Mouse (Mus musculus) thymus, adult 2 months (tissue): ENCODE measurements around the gene Sars. TPM values are rescaled to one million over a fixed set of nuclear protein-coding genes. Genes with fewer than 3 reads are reported as not detected.

Experiments
- DNase-seq: peaks from one replicate; pipeline ENCODE4 v3.0.0; 2021
- H3K27ac ChIP-seq: fragments of 200-500 bp; 2 replicates; pipeline ENCODE4 v1.5.1; 2012; ENCODE audit warnings: low read length, control low read depth; ENCODE audit not compliant: control insufficient read depth, insufficient read depth
- H3K27me3 ChIP-seq: fragments of 200-500 bp; 2 replicates; pipeline ENCODE4 v1.6.1; 2012; ENCODE audit warnings: mild to moderate bottlenecking, low read length, moderate library complexity, mixed read lengths; ENCODE audit not compliant: control insufficient read depth, insufficient read depth
- H3K36me3 ChIP-seq: fragments of 200-500 bp; 2 replicates; pipeline ENCODE4 v1.6.1; 2012; ENCODE audit warnings: mild to moderate bottlenecking, low read length, moderate library complexity; ENCODE audit not compliant: control insufficient read depth, insufficient read depth
- H3K4me1 ChIP-seq: fragments of 200-500 bp; replicated peaks from 2 replicates; pipeline ENCODE4 v1.6.1; 2012; ENCODE audit warnings: low read length; ENCODE audit not compliant: control insufficient read depth, insufficient read depth
- H3K4me3 ChIP-seq: fragments of 200-500 bp; 2 replicates; pipeline ENCODE4 v1.5.1; 2012; ENCODE audit warnings: mild to moderate bottlenecking, low read length, control low read depth, moderate library complexity; ENCODE audit not compliant: control insufficient read depth, insufficient read depth
- CTCF ChIP-seq: fragments of 200-500 bp; IDR thresholded peaks from 2 replicates; pipeline ENCODE4 v1.5.1; 2012; ENCODE audit warnings: mild to moderate bottlenecking, control low read depth, low read length, moderate library complexity, borderline replicate concordance; ENCODE audit not compliant: control insufficient read depth, poor library complexity, insufficient read depth; ENCODE audit errors: extremely low read depth
- POLR2A ChIP-seq: fragments of 200-500 bp; IDR thresholded peaks from 2 replicates; pipeline ENCODE4 v1.6.1; 2012; ENCODE audit warnings: mild to moderate bottlenecking, low read length, control low read depth, moderate library complexity; ENCODE audit not compliant: control insufficient read depth, poor library complexity, insufficient read depth; ENCODE audit errors: extremely low read depth
- WGBS: fragments of 180-500 bp; shearing (Covaris S2); methylation state at CpG from one replicate; pipeline ENCODE4 v1.1.7; 2018; 5-methylcytosine and 5-hydroxymethylcytosine counted together
- polyA plus RNA-seq: library from polyadenylated mRNA; depleted of rRNA; stranded (reverse); fragments of >200 nt; gene quantifications from 2 replicates; pipeline ENCODE4 v1.2.3, GENCODE M21; 2012; rRNA removed

Sars gene
- polyA plus RNA-seq, 1 experiment, result 45.7 TPM

DNA sequence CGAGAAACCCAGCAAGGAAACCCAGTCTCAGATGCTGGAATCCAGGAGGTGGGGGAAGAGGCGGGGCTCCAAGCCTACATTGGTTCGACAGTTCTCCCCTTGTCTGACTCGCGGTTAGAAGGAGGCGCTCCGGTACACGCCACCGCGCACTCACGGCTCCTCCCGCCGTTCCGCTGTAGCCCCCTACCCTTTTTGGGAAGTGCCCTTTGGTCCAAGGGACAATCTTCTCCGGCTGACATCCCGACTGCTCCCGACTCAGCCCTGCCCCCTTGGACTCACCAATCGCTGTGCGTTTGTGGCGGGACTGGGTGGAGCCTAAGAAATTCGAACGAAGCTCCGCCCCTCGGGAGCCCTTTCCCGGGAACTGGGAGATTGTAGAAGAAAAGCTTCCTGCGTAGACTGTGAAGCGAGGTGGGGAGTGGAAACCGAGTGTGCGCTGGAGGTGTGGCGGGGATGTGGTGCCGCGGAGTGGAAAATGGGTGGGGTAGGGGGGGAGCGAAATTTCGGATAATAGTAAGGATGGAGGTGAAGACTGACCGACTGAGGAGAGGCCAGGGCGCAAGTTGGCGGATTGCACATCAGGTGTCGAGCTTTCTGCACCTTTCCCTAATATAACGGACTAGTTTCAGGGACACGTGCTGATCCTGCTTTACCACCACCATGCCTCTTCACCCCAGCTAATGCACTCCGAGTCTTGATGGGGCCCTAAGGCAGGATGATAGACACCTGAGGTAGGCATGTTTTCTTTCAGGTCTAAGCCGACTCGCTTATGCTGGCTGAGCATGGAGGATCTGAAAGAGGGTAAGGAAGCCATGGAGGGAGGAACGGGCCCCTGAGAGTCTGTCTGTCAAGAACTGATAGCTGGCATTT is 61.3 kb downstream of the Sars start, which contains the start of gene Psrc1:
TSS of gene Psrc1 (plus strand) at position 355 of the 870 bp plus-strand sequence.
- Histone ChIP-seq H3K4me1 (peaks cover 13% of the 10 kb centered on the region), H3K4me3 (peak within 1 kb of the TSS; percentile 92), H3K36me3 (no peaks in the 10 kb centered on the region), H3K27ac (no peak within 1 kb of the TSS), H3K27me3 (no peaks in the 10 kb centered on the region)
- 4% methylated on average over 44 of the region's 44 CpGs for WGBS
- TF ChIP-seq CTCF (0 out of 2 replicates have a peak, but pooled peaks have one; percentile 13), POLR2A (peak; percentile 36; the same call in 1 of the 2 replicates)
- DNase-seq, result peak; percentile 87

DNA sequence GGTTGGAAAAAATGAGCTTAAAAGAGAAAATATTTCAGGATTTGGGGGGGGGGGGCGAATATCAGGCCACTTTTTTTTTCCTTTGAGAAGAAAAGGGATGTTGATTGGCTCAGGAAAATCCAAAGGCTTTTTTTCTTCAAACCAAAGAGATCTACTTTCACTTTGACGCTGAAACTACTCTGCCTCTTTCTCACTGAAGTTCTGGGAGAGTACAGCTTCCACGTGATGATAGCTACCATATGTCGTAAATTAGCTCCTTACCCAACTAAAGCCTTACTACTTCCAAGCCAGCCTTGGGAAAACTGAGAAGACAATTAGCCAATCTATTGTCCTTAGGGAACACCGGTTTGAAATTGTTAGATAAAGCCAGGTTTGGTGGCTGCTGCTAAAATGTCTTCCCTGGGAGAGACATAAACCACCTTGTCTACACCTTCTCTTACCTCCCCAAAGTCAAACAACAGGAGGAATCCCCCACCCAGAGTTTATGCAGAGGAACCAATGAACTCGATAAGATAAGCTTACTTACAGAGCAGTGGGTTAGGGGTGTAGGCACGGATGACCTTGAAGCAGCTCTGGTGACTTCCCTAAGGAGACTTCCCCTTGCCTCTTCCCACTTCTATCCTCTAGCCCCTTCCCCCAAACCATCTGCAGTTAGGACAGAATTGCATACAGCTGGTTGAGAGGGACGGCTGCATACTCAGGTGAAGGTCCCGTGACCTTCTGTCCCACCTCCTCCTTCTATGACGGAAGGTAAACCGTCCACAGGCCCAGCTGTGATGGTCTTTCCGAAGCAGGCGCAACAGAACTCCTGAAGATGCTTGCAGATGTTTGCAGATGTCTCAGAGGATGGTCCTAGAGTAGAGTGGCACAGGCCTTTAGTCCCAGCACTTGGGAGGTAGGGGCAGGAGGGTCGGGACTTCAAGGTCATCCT is 62.8 kb downstream of the Sars start:
- WGBS, result 56% methylated on average over 14 of the region's 14 CpGs
- Histone ChIP-seq H3K36me3 (no peaks in the 10 kb centered on the region), H3K27ac (no peak overlapping the region; the same call in 1 of the 2 replicates), H3K4me3 (peak overlapping the region; percentile 13; the same call in 1 of the 2 replicates), H3K4me1 (peaks cover 13% of the 10 kb centered on the region), H3K27me3 (no peaks in the 10 kb centered on the region; the same call in 1 of the 2 replicates)
- no peak for DNase-seq
- TF ChIP-seq CTCF (no peak), POLR2A (no peak)

DNA sequence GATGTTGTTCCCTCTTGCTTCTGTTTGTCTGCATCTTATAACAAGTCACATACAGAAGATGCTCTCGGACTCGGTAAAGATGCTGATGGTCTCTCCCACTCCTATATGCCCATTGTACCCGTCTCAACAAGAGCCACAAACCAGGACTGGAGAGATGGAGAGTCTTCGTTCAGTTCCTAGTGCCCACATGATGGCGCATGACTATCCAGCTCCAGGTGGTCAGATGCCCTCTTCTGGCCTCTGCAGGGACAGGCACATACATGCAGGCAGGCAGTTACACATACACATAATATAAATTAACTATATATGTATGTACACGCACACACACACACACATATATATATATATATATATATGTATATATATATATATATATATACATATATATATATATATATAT is 64.3 kb downstream of the Sars start:
- Histone ChIP-seq H3K27ac (no peak overlapping the region), H3K27me3 (no peaks in the 10 kb centered on the region; the same call in 1 of the 2 replicates), H3K4me3 (no peak overlapping the region), H3K36me3 (no peaks in the 10 kb centered on the region), H3K4me1 (peaks cover 13% of the 10 kb centered on the region)
- TF ChIP-seq CTCF, result no peak; the same call in 1 of the 2 replicates
- TF ChIP-seq POLR2A, result no peak
- DNase-seq, result no peak
- 91% methylated on average over 6 of the region's 6 CpGs for WGBS

DNA sequence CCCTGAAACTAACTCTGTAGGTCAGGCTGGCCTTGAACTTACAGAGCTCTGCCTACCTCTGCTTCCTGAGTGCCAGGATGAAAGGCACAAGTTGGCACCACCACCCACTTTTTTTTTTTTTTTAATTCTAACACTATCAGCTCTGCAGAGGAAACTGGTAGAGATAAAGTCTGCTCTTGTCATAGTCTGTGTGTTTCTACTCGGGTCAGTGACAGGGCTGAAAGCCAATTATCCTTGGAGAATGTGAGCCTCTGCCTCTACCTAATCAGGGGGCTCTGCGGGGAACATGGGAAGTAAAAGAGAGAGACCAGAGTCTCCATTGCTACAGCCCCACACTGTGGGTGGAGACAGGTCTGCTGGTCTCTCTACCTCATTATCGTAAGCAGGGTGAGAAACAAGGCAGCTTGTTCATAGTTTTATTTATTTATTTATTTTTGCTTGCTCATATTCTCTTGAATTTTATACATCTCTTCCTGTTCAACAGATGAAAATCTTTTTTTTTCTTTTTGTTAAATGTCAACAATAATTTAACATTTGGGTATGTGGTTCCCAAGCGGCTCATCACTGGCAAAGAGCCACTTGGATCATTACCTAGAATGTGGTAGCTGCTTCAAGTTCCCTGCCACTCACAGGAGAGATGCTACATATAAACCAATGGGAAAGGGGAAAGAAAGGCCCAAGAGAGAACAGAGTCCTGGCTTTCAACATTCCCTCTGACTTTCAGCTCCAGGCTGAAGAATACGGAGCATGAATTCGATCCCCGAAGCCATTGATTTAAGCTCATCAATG is 65.9 kb downstream of the Sars start:
- Histone ChIP-seq H3K36me3 (no peaks in the 10 kb centered on the region), H3K4me1 (peaks cover 12% of the 10 kb centered on the region), H3K27me3 (no peaks in the 10 kb centered on the region; the same call in 1 of the 2 replicates), H3K4me3 (no peak overlapping the region), H3K27ac (no peak overlapping the region)
- 92% methylated on average over 7 of the region's 7 CpGs for WGBS
- no peak for DNase-seq
- TF ChIP-seq POLR2A (no peak), CTCF (no peak)

Other genes starting within 250 kb of the Sars start
- gene Cyb561d1, start 244.0 kb downstream of the Sars start, polyA plus RNA-seq, result 21.9 and 23.0 TPM in 2 replicates
- 38.0 and 38.8 TPM in 2 replicates for gene Atxn7l2, start 234.3 kb downstream of the Sars start, polyA plus RNA-seq
- gene Sypl2, start 218.6 kb downstream of the Sars start, polyA plus RNA-seq, result 0.40 and 0.62 TPM in 2 replicates
- 57.5 and 71.3 TPM in 2 replicates for gene Psma5, start 188.3 kb downstream of the Sars start, polyA plus RNA-seq
- gene Sort1, start 161.1 kb downstream of the Sars start, polyA plus RNA-seq, result 16.0 and 16.5 TPM in 2 replicates
- 8.3 and 16.6 TPM in 2 replicates for gene Mybphl, start 80.3 kb downstream of the Sars start, polyA plus RNA-seq
- 27.9 and 29.9 TPM in 2 replicates for gene Psrc1, start 61.4 kb downstream of the Sars start, polyA plus RNA-seq
- gene Celsr2, start 29.7 kb downstream of the Sars start, polyA plus RNA-seq, result 28.2 and 37.6 TPM in 2 replicates
- 0.16 TPM in 1 of 2 replicates, not detected in the other for gene 1700013F07Rik, start 88.9 kb upstream of the Sars start, polyA plus RNA-seq
- 1.7 and 1.8 TPM in 2 replicates for gene 5330417C22Rik, start 91.3 kb upstream of the Sars start, polyA plus RNA-seq
- gene Tmem167b, start 117.3 kb upstream of the Sars start, polyA plus RNA-seq, result 5.2 TPM in 2 replicates
- gene Taf13, start 126.5 kb upstream of the Sars start, polyA plus RNA-seq, result 3.0 and 4.5 TPM in 2 replicates
- 7.8 and 8.3 TPM in 2 replicates for gene Wdr47, start 146.1 kb upstream of the Sars start, polyA plus RNA-seq
- 47.5 and 51.0 TPM in 2 replicates for gene Clcc1, start 208.7 kb upstream of the Sars start, polyA plus RNA-seq